ENCODE assay signal across 9 mouse cellular contexts in the genomic region with DNA sequence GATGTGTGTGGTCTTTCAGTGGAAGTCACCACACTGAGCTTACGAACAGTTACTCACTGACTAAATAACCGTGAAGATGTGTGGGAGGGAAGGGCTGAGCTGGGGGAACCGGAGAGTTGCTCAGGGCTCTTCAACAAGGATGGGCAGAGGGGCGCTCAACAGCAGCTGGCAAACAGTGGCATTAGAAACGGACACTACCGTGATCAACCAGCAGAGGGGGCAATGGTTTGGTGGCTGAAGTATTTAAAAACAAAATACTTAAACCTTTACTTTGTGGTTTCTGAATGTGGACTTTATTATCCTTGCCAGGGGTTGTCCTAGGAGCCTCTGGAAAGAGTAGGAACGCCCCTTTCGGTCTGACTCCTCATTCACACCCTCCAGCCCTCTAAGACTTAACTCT. TPM values are rescaled to one million over a fixed set of nuclear protein-coding genes. Genes with fewer than 3 reads are reported as not detected.
DNase-seq lines count a peak whose midpoint lies in the region; ATAC-seq and TF ChIP-seq lines count a peak whose summit lies in the region.
"Had no signal": no experiment of that assay in that cellular context is flagged by ENCODE, and none has a peak within 500 bp of the region (broad histone marks: within the 10 kb centered on the region; RNA-seq: fewer than 3 reads in every experiment).

No protein-coding gene starts in this region.

- peak; percentile 89 for TF ChIP-seq CTCF in heart, adult 2 months (IDR thresholded peaks at IDR 0.05)
- peak; percentile 79 for TF ChIP-seq CTCF in left cerebral cortex, adult 2 months (IDR thresholded peaks at IDR 0.05)

- ATAC-seq in heart, embryonic 11.5 days (replicated peaks; ENCODE audit: insufficient number of reproducible peaks, low FRiP score, low TSS enrichment): no peak
- ATAC-seq in monocyte, adult 5-6 weeks (replicated peaks; ENCODE audit: insufficient number of reproducible peaks, low FRiP score, low TSS enrichment, poor library complexity, severe bottlenecking): peak; percentile 44

- no peaks in the 10 kb centered on the region for H3K27me3 ChIP-seq in heart, adult 2 months (ENCODE audit: control insufficient read depth, insufficient read depth, low read length)
- H3K27me3 ChIP-seq in heart, embryonic 11.5 days (ENCODE audit: control insufficient read depth, insufficient read depth, low read length): no peaks in the 10 kb centered on the region
- H3K27me3 ChIP-seq: embryonic facial prominence, embryonic 13.5 days had no signal

- H3K79me2 ChIP-seq in heart, adult 2 months (replicated peaks; ENCODE audit: control insufficient read depth, insufficient read depth, low read length): no peaks in the 10 kb centered on the region

- WGBS in heart, adult 2 months: 42% methylated on average over 8 of the region's 8 CpGs
- 51% methylated on average over 8 of the region's 8 CpGs for WGBS in heart, embryonic 11.5 days (ENCODE audit: insufficient replicate concordance)

- H3K9me3 ChIP-seq in heart, embryonic 11.5 days (replicated peaks; ENCODE audit: control insufficient read depth, low read length): no peaks in the 10 kb centered on the region
- H3K9me3 ChIP-seq: embryonic facial prominence, embryonic 13.5 days had no signal

- no peak overlapping the region for H3K4me3 ChIP-seq in heart, adult 2 months
- H3K4me3 ChIP-seq in heart, embryonic 11.5 days (ENCODE audit: low read depth, low read length): no peak overlapping the region
- no peak overlapping the region for H3K4me3 ChIP-seq in left cerebral cortex, adult 2 months
- H3K4me3 ChIP-seq: embryonic facial prominence, embryonic 13.5 days had no signal

- H3K4me2 ChIP-seq in heart, embryonic 11.5 days: no peak overlapping the region
- H3K4me2 ChIP-seq: embryonic facial prominence, embryonic 13.5 days had no signal

- no peak for TF ChIP-seq POLR2A in heart, adult 2 months (IDR thresholded peaks at IDR 0.05; ENCODE audit: insufficient read depth, low read depth, low read length)

- peak; percentile 40 to 73 for DNase-seq in heart, adult 2 months
- DNase-seq in CD8-positive naive resting alpha-beta T cell, adult 2 months (ENCODE audit: low read depth in 2 of 2, low spot score in 2 of 2): peak; percentile 69 to 79
- DNase-seq in brain, adult 2 months (ENCODE audit: low read depth, low spot score): peak; percentile 60
- peak; percentile 45 to 67 for DNase-seq in gastrocnemius, postnatal 4 days (ENCODE audit: low spot score in 2 of 2)
- DNase-seq in left cerebral cortex, adult 2 months (ENCODE audit: extremely low spot score in 1 of 2, low spot score in 2 of 2): peak; percentile 36 to 61
- DNase-seq in thymus, postnatal 0 days (ENCODE audit: low spot score): peak; percentile 73

- no peak overlapping the region for H3K9ac ChIP-seq in heart, adult 2 months (ENCODE audit: low read depth, low read length)
- H3K9ac ChIP-seq in heart, embryonic 11.5 days (ENCODE audit: low read depth, low read length): no peak overlapping the region
- H3K9ac ChIP-seq: embryonic facial prominence, embryonic 13.5 days had no signal

- H3K36me3 ChIP-seq in heart, adult 2 months (ENCODE audit: control insufficient read depth, insufficient read depth, low read length): no peaks in the 10 kb centered on the region
- no peaks in the 10 kb centered on the region for H3K36me3 ChIP-seq in heart, embryonic 11.5 days (ENCODE audit: control insufficient read depth, insufficient read depth, low read length)

- H3K4me1 ChIP-seq in heart, adult 2 months (ENCODE audit: control insufficient read depth, insufficient read depth, low read length): peaks cover 1% of the 10 kb centered on the region; the same call in 1 of the 2 replicates
- 0 out of 2 replicates have a peak, but pooled peaks cover 3% of the 10 kb centered on the region for H3K4me1 ChIP-seq in heart, embryonic 11.5 days (ENCODE audit: control insufficient read depth, insufficient read depth, low read length)
- H3K4me1 ChIP-seq: embryonic facial prominence, embryonic 13.5 days had no signal

- intact Hi-C loops in heart, adult 2 months (cut with DNase I): no loop called here
- intact Hi-C loops in left cerebral cortex, adult 2 months (cut with DNase I): no loop called here

- no peak for TF ChIP-seq EP300 in heart, adult 2 months (IDR thresholded peaks at IDR 0.05; ENCODE audit: insufficient read depth, low read depth, low read length)

- no peak overlapping the region for H3K27ac ChIP-seq in heart, adult 2 months
- no peak overlapping the region for H3K27ac ChIP-seq in heart, embryonic 11.5 days (ENCODE audit: low read depth, low read length)
- H3K27ac ChIP-seq in left cerebral cortex, adult 2 months: no peak overlapping the region
- H3K27ac ChIP-seq: embryonic facial prominence, embryonic 13.5 days had no signal

RNA-seq across cellular contexts. Expression of a gene that starts 10.2 kb away (rescaled TPM):
- under 1 TPM; 0.14 to 0.42 TPM for total RNA-seq in heart, adult 2 months (2021)
- polyA plus RNA-seq in heart, adult 2 months (2012; rRNA removed): 0.06 and 0.16 TPM in 2 replicates
- 20.0 and 25.7 TPM in 2 replicates for polyA plus RNA-seq in heart, embryonic 11.5 days (2014; fragmentation: Nextera tagmentation; extraction: Ambion mirVana)
- total RNA-seq in gastrocnemius, postnatal 4 days (2021): 1 to 10 TPM; 2.2 to 2.9 TPM
- 1 to 10 TPM in 1 of 2 experiments, under 1 TPM in 1; 0.59 to 1.1 TPM for total RNA-seq in left cerebral cortex, adult 2 months (2021)
- total RNA-seq in monocyte, adult 5-6 weeks (2017): 0.48 to 1.6 TPM (median 1.1 TPM) in 3 replicates
- polyA plus RNA-seq in thymus, postnatal 0 days (2015; fragmentation: Nextera tagmentation; extraction: Ambion mirVana): 81.1 and 91.3 TPM in 2 replicates

RNA-seq across cellular contexts. Expression of a gene that starts 44.0 kb away (rescaled TPM):
- 1 to 10 TPM; 1.3 to 1.9 TPM for total RNA-seq in heart, adult 2 months (2021)
- polyA plus RNA-seq in heart, adult 2 months (2012; rRNA removed): 1.2 and 2.1 TPM in 2 replicates
- 17.0 and 19.4 TPM in 2 replicates for polyA plus RNA-seq in heart, embryonic 11.5 days (2014; fragmentation: Nextera tagmentation; extraction: Ambion mirVana)
- total RNA-seq in gastrocnemius, postnatal 4 days (2021): 1 to 10 TPM; 4.0 to 5.3 TPM
- 10 to 100 TPM; 11.2 to 12.8 TPM for total RNA-seq in left cerebral cortex, adult 2 months (2021)
- total RNA-seq in monocyte, adult 5-6 weeks (2017): 10.7 to 58.1 TPM (median 11.2 TPM) in 3 replicates
- polyA plus RNA-seq in thymus, postnatal 0 days (2015; fragmentation: Nextera tagmentation; extraction: Ambion mirVana): 30.4 and 32.3 TPM in 2 replicates
